In genomic region chr5:24319776-24320466, GRCm38 (mm10) we compare ENCODE assay signal across 8 mouse cellular contexts. TPM values are rescaled to one million over a fixed set of nuclear protein-coding genes. Genes with fewer than 3 reads are reported as not detected.
A peak's percentile ranks its signal among the peaks of the same experiment; 100 is the strongest.
DNase-seq lines count a peak whose midpoint lies in the region; ATAC-seq and TF ChIP-seq lines count a peak whose summit lies in the region.

No protein-coding gene starts in this region.

- no peak for ATAC-seq in intestine, postnatal 0 days
- ATAC-seq in stomach, embryonic 16.5 days (ENCODE audit: insufficient read depth, low FRiP score) = no peak
- no peak for ATAC-seq in cerebellum, adult (ENCODE audit: insufficient number of reproducible peaks, low FRiP score, low TSS enrichment)
- no peak for ATAC-seq in frontal cortex, adult (ENCODE audit: low TSS enrichment)

- no peak overlapping the region for H3K27ac ChIP-seq in intestine, postnatal 0 days (ENCODE audit: low read depth, low read length)
- H3K27ac ChIP-seq in stomach, embryonic 16.5 days (ENCODE audit: low read length) = no peak overlapping the region

- H3K27me3 ChIP-seq in intestine, postnatal 0 days (replicated peaks; ENCODE audit: control insufficient read depth, insufficient read depth, low read length) = no peaks in the 10 kb centered on the region
- no peaks in the 10 kb centered on the region for H3K27me3 ChIP-seq in stomach, embryonic 16.5 days (ENCODE audit: control insufficient read depth, insufficient read depth, low read length)

- no peaks in the 10 kb centered on the region for H3K4me1 ChIP-seq in lung, adult 2 months (ENCODE audit: control insufficient read depth, insufficient read depth, low read length)
- H3K4me1 ChIP-seq in intestine, postnatal 0 days (replicated peaks; ENCODE audit: control insufficient read depth, insufficient read depth, low read length) = no peaks in the 10 kb centered on the region
- peaks cover 6% of the 10 kb centered on the region for H3K4me1 ChIP-seq in stomach, embryonic 16.5 days (ENCODE audit: control insufficient read depth, insufficient read depth, low read length)

- H3K4me2 ChIP-seq in intestine, postnatal 0 days (replicated peaks; ENCODE audit: low read depth) = peak overlapping the region; percentile 1; the same call in 1 of the 2 replicates
- no peak overlapping the region for H3K4me2 ChIP-seq in stomach, embryonic 16.5 days (ENCODE audit: low read depth, low read length)

- no peak for TF ChIP-seq CTCF in lung, adult 2 months (IDR thresholded peaks at IDR 0.05; ENCODE audit: insufficient read depth, low read length)
- no peak for TF ChIP-seq CTCF in intestine, postnatal 0 days (IDR thresholded peaks at IDR 0.05; ENCODE audit: low read depth)

- H3K36me3 ChIP-seq in intestine, postnatal 0 days (ENCODE audit: control insufficient read depth, insufficient read depth) = no peaks in the 10 kb centered on the region
- H3K36me3 ChIP-seq in stomach, embryonic 16.5 days (ENCODE audit: control insufficient read depth, insufficient read depth, low read length) = no peaks in the 10 kb centered on the region

- WGBS in lung, adult 2 months = 18% methylated on average over 13 of the region's 13 CpGs
- WGBS in intestine, postnatal 0 days = 22% methylated on average over 13 of the region's 13 CpGs
- 25% methylated on average over 13 of the region's 13 CpGs for WGBS in stomach, embryonic 16.5 days

- TF ChIP-seq POLR2A in lung, adult 2 months (IDR thresholded peaks at IDR 0.05; ENCODE audit: borderline replicate concordance, extremely low read depth, low read depth, low read length) = no peak

- no peak for DNase-seq in lung, adult 2 months
- no peak for DNase-seq in lung, postnatal 25 days (ENCODE audit: low spot score)
- peak; percentile 78 for DNase-seq in embryo, embryonic 10.5 days (ENCODE audit: low spot score)
- DNase-seq in urinary bladder, adult 18-20 months (ENCODE audit: low spot score in 2 of 2) = no peak

- no peak overlapping the region for H3K9ac ChIP-seq in intestine, postnatal 0 days (ENCODE audit: low read depth, low read length)
- H3K9ac ChIP-seq in stomach, embryonic 16.5 days (ENCODE audit: low read length) = 0 out of 2 replicates have a peak overlapping the region, but pooled peaks have one; percentile 5

- H3K9me3 ChIP-seq in intestine, postnatal 0 days (ENCODE audit: control insufficient read depth) = no peaks in the 10 kb centered on the region
- no peaks in the 10 kb centered on the region for H3K9me3 ChIP-seq in stomach, embryonic 16.5 days (replicated peaks; ENCODE audit: control insufficient read depth, low read length)

- peak overlapping the region; percentile 27 for H3K4me3 ChIP-seq in lung, adult 2 months (replicated peaks; ENCODE audit: extremely low read depth, low read depth, low read length)
- H3K4me3 ChIP-seq in intestine, postnatal 0 days (ENCODE audit: low read depth, low read length) = no peak overlapping the region
- H3K4me3 ChIP-seq in stomach, embryonic 16.5 days (replicated peaks; ENCODE audit: low read length) = peak overlapping the region; percentile 2

RNA-seq across cellular contexts. Expression of gene Kcnh2, which starts 31.5 kb away (rescaled TPM):
- 29.5 and 37.1 TPM in 2 replicates for polyA plus RNA-seq in lung, adult 2 months (2012; rRNA removed)
- polyA plus RNA-seq in intestine, postnatal 0 days (2015; fragmentation: Nextera tagmentation; extraction: Ambion mirVana) = 3.0 and 3.1 TPM in 2 replicates
- polyA plus RNA-seq in stomach, embryonic 16.5 days (2015; fragmentation: Nextera tagmentation; extraction: Ambion mirVana) = 5.6 and 6.5 TPM in 2 replicates

RNA-seq across cellular contexts. Expression of gene Nos3, which starts 44.7 kb away (rescaled TPM):
- 21.0 and 28.2 TPM in 2 replicates for polyA plus RNA-seq in lung, adult 2 months (2012; rRNA removed)
- polyA plus RNA-seq in intestine, postnatal 0 days (2015; fragmentation: Nextera tagmentation; extraction: Ambion mirVana) = 3.5 and 3.7 TPM in 2 replicates
- 6.5 and 7.3 TPM in 2 replicates for polyA plus RNA-seq in stomach, embryonic 16.5 days (2015; fragmentation: Nextera tagmentation; extraction: Ambion mirVana)
